Mouse (Mus musculus) liver, adult 2 months (tissue): ENCODE measurements around the gene Creb3l4.
A peak's percentile ranks its signal among the peaks of the same experiment; 100 is the strongest.

Experiments
- CTCF ChIP-seq: fragments of 200-500 bp; IDR thresholded peaks from 2 replicates; pipeline ENCODE4 v1.5.1; 2011; ENCODE audit warnings: low read depth, low read length, control low read depth
- POLR2A ChIP-seq: fragments of 200-500 bp; IDR thresholded peaks from 2 replicates; pipeline ENCODE4 v1.6.1; 2011; ENCODE audit warnings: low read length, control low read depth; ENCODE audit not compliant: insufficient read depth; ENCODE audit errors: extremely low read depth

GRCm38 (mm10) chr3:90265034-90265931 lies 22.0 kb upstream of the Creb3l4 start, which contains the start of gene Dennd4b:
- TF ChIP-seq CTCF: peak; percentile 91
- peak; percentile 66 for TF ChIP-seq POLR2A
